Mouse (Mus musculus) right cerebral cortex, postnatal 4 days (tissue): ENCODE measurements around the gene Pla2g2e.
"Not testable (repeated sequence)": the region's sequence is repeated elsewhere in the genome, so short reads cannot be mapped to it uniquely, and the experiment has no call there.

Source experiments
- DNase-seq: peaks from one replicate; pipeline ENCODE4 v3.0.0-alpha.2; 2022

Gene Pla2g2e

GRCm38 (mm10) chr4:138877731-138878130 is at the start of gene Pla2g2e:
Gene Pla2g2e, plus strand, starts transcription at chr4:138877942.
- no peak for DNase-seq

- no peak for DNase-seq
Measured at GRCm38 (mm10) chr4:138839806-138840205, 37.9 kb upstream of the Pla2g2e start.

- no peak for DNase-seq
Measured at GRCm38 (mm10) chr4:138840726-138841125, 37.0 kb upstream of the Pla2g2e start.

- peak; percentile 72 for DNase-seq
Measured at GRCm38 (mm10) chr4:138841386-138841785, 36.4 kb upstream of the Pla2g2e start.

GRCm38 (mm10) chr4:138851463-138851862 is 26.3 kb upstream of the Pla2g2e start:
- DNase-seq = peak; percentile 81

- no peak for DNase-seq
Measured at GRCm38 (mm10) chr4:138852961-138853360, 24.8 kb upstream of the Pla2g2e start.

- no peak for DNase-seq
Measured at GRCm38 (mm10) chr4:138855092-138855632, 22.6 kb upstream of the Pla2g2e start.

GRCm38 (mm10) chr4:138856491-138856890 is 21.3 kb upstream of the Pla2g2e start:
- DNase-seq = peak; percentile 73

- DNase-seq = no peak
Measured at GRCm38 (mm10) chr4:138857576-138857975, 20.2 kb upstream of the Pla2g2e start.

GRCm38 (mm10) chr4:138858446-138858845 is 19.3 kb upstream of the Pla2g2e start:
- no peak for DNase-seq

GRCm38 (mm10) chr4:138859245-138859644 is 18.5 kb upstream of the Pla2g2e start:
- peak; percentile 69 for DNase-seq

GRCm38 (mm10) chr4:138859728-138860127 is 18.0 kb upstream of the Pla2g2e start:
- peak; percentile 91 for DNase-seq

GRCm38 (mm10) chr4:138863344-138863998 is 14.3 kb upstream of the Pla2g2e start, which contains the start of gene Pla2g5:
Gene Pla2g5, minus strand, starts transcription at chr4:138863482.
- no peak for DNase-seq

- no peak for DNase-seq
Measured at GRCm38 (mm10) chr4:138865092-138865491, 12.7 kb upstream of the Pla2g2e start.

GRCm38 (mm10) chr4:138865991-138866390 is 11.8 kb upstream of the Pla2g2e start:
- DNase-seq = no peak

GRCm38 (mm10) chr4:138866413-138866812 is 11.3 kb upstream of the Pla2g2e start:
- DNase-seq = peak; percentile 75

GRCm38 (mm10) chr4:138868666-138869065 is 9.1 kb upstream of the Pla2g2e start:
- no peak for DNase-seq

GRCm38 (mm10) chr4:138873864-138874263 is 3.9 kb upstream of the Pla2g2e start, which contains the start of gene Gm13030:
Gene Gm13030, minus strand, starts transcription at chr4:138873964.
- no peak for DNase-seq

- not testable (repeated sequence) for DNase-seq
Measured at GRCm38 (mm10) chr4:138875275-138875674, 2.5 kb upstream of the Pla2g2e start.

GRCm38 (mm10) chr4:138875986-138876385 is 1.8 kb upstream of the Pla2g2e start:
- DNase-seq = no peak

GRCm38 (mm10) chr4:138878783-138879182 is 1.0 kb downstream of the Pla2g2e start:
- no peak for DNase-seq

- DNase-seq = no peak
Measured at GRCm38 (mm10) chr4:138879808-138880207, 2.1 kb downstream of the Pla2g2e start.

GRCm38 (mm10) chr4:138880811-138881584 is 3.3 kb downstream of the Pla2g2e start:
- DNase-seq = no peak

- DNase-seq = no peak
Measured at GRCm38 (mm10) chr4:138882179-138882578, 4.4 kb downstream of the Pla2g2e start.
